Mouse (Mus musculus): ENCODE measurements around the gene Lrrc51. TPM values are rescaled to one million over a fixed set of nuclear protein-coding genes. Genes with fewer than 3 reads are reported as not detected.

The Lrrc51 gene
- total and polyA plus RNA-seq, 3 experiments = 13.6 to 30.8 TPM; not detected in 1

DNA sequence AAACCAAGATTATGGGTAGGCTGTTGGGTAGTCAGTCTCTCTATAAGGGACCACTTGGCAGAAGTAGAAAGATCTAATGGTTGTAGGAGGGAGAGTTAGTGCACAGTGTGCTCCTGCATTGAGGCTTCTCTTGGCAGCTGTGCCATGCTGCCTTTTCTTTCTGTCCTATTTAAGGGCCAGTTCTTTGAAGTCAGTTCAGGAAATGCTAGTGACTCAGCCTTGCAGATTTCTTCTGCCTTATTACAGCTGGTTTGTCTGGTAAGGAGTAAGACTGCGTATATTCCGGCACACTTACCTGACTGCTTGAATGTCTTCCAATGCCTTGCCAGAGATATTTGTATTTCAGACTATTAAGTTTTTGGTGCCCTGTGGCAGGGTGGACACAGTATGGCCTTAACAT is 20.5 kb upstream of the Lrrc51 start:
- TF ChIP-seq BHLHE40 (IDR thresholded peaks at IDR 0.05; ENCODE audit: borderline replicate concordance, low read depth, low read length) = no peak
- TF ChIP-seq ELF1 (IDR thresholded peaks at IDR 0.05; ENCODE audit: low read depth, low read length) = no peak
- no peak for TF ChIP-seq GABPA (IDR thresholded peaks at IDR 0.05; ENCODE audit: low read depth, low read length)
- TF ChIP-seq ZKSCAN1 (IDR thresholded peaks at IDR 0.05; ENCODE audit: low read depth, low read length) = no peak
- TF ChIP-seq ZMIZ1 (IDR thresholded peaks at IDR 0.05; ENCODE audit: low read depth, low read length) = no peak
- TF ChIP-seq POLR2A (IDR thresholded peaks at IDR 0.05; ENCODE audit: control insufficient read depth in 1 of 2, insufficient read depth in 1 of 2, low read depth in 1 of 2, low read length in 2 of 2, poor library complexity in 1 of 2) = no peak
- TF ChIP-seq EP300 (IDR thresholded peaks at IDR 0.05; ENCODE audit: low read depth in 1 of 2, low read length in 2 of 2) = no peak
- no peak for TF ChIP-seq SMC3 (IDR thresholded peaks at IDR 0.05; ENCODE audit: low read depth, low read length)
- TF ChIP-seq KAT2A (conservative IDR thresholded peaks at IDR 0.05; ENCODE audit: low read depth, low read length) = no peak
- no peak for TF ChIP-seq MAFK (IDR thresholded peaks at IDR 0.05; ENCODE audit: borderline replicate concordance, low read depth, low read length)
- TF ChIP-seq ETS1 (IDR thresholded peaks at IDR 0.05; ENCODE audit: low read depth, low read length) = no peak
- TF ChIP-seq RAD21 (IDR thresholded peaks at IDR 0.05; ENCODE audit: low read depth, low read length) = no peak
- TF ChIP-seq TCF12 (IDR thresholded peaks at IDR 0.05; ENCODE audit: low read depth, low read length) = no peak
- TF ChIP-seq MAZ (IDR thresholded peaks at IDR 0.05; ENCODE audit: low read depth, low read length) = no peak
- TF ChIP-seq USF1 (IDR thresholded peaks at IDR 0.05; ENCODE audit: low read depth, low read length) = no peak
- no peak for TF ChIP-seq NRF1 (IDR thresholded peaks at IDR 0.05; ENCODE audit: insufficient read depth, low read depth, low read length, poor library complexity, severe bottlenecking)
- no peak for TF ChIP-seq CHD1 (IDR thresholded peaks at IDR 0.05; ENCODE audit: low read depth, low read length)

DNA sequence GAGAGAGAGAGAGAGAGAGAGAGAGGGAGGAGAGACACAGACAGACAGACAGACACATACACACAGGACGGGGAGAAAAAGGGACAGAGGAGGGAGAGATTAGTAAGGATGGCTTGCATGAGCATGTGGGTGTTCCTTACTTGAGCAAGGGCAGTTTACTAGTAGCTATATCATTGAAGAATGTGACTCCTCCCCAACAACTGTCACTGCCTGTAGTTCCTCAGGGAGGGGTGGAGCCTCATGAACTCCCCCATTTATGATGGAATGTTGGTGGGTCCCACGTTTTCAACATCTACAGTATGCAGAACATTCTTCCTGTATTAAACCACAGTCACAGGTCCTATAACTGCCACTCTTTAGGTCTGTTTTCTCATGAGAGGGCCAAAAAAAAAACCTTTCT is 18.4 kb upstream of the Lrrc51 start:
- Histone ChIP-seq H3K79me2 (ENCODE audit: control insufficient read depth, insufficient read depth, low read length, poor library complexity) (peaks cover 26% of the 10 kb centered on the region), H3K27me3 (ENCODE audit: control insufficient read depth in 1 of 2, insufficient read depth in 2 of 2, low read length in 2 of 2) (no peaks in the 10 kb centered on the region), H3K4me3 (ENCODE audit: control insufficient read depth in 1 of 2, insufficient read depth in 1 of 2, low read depth in 2 of 2, low read length in 2 of 2) (no peak overlapping the region), H3K9me3 (replicated peaks; ENCODE audit: insufficient read depth, low read length) (no peaks in the 10 kb centered on the region), H3K36me3 (ENCODE audit: control insufficient read depth in 1 of 2, insufficient read depth in 2 of 2, low read length in 2 of 2) (peaks cover 0 to 32% of the 10 kb centered on the region in 2 experiments; a peak in 2 of 4 replicates), H3K4me1 (ENCODE audit: control insufficient read depth in 1 of 2, insufficient read depth in 2 of 2, low read length in 2 of 2) (peaks cover 23 to 24% of the 10 kb centered on the region in 2 experiments), H3K27ac (ENCODE audit: control insufficient read depth, low read depth, low read length) (no peak overlapping the region), H3K9ac (ENCODE audit: control insufficient read depth, low read depth, low read length, poor library complexity, severe bottlenecking) (no peak overlapping the region)
- DNase-seq (ENCODE audit: low read depth, low spot score) = peak; percentile 37
- TF ChIP-seq MYB (IDR thresholded peaks at IDR 0.05; ENCODE audit: low read depth, low read length) (no peak), RAD21 (IDR thresholded peaks at IDR 0.05; ENCODE audit: low read depth, low read length) (no peak), ZC3H11A (IDR thresholded peaks at IDR 0.05; ENCODE audit: low read depth, low read length) (no peak), EP300 (IDR thresholded peaks at IDR 0.05; ENCODE audit: low read depth in 1 of 2, low read length in 2 of 2) (no peak), GABPA (IDR thresholded peaks at IDR 0.05; ENCODE audit: low read depth, low read length) (no peak), POLR2AphosphoS2 (IDR thresholded peaks at IDR 0.05; ENCODE audit: low read length) (no peak), ZNF384 (IDR thresholded peaks at IDR 0.05; ENCODE audit: low read depth, low read length) (no peak), MAFK (IDR thresholded peaks at IDR 0.05; ENCODE audit: borderline replicate concordance, low read depth, low read length) (no peak), ZMIZ1 (IDR thresholded peaks at IDR 0.05; ENCODE audit: low read depth, low read length) (no peak), SIN3A (IDR thresholded peaks at IDR 0.05; ENCODE audit: low read length) (no peak)

More for the DNA sequence above, 20.5 kb upstream of the Lrrc51 start:
- H3K79me2 ChIP-seq (ENCODE audit: control insufficient read depth, insufficient read depth, low read length, poor library complexity) = peaks cover 24% of the 10 kb centered on the region
- H3K4me1 ChIP-seq (ENCODE audit: control insufficient read depth in 1 of 2, insufficient read depth in 2 of 2, low read length in 2 of 2) = peaks cover 17 to 22% of the 10 kb centered on the region in 2 experiments
- DNase-seq (ENCODE audit: low read depth, low spot score) = no peak
- no peak overlapping the region for H3K27ac ChIP-seq (ENCODE audit: control insufficient read depth, low read depth, low read length)
- H3K9me3 ChIP-seq (replicated peaks; ENCODE audit: insufficient read depth, low read length) = no peaks in the 10 kb centered on the region
- no peaks in the 10 kb centered on the region for H3K27me3 ChIP-seq (ENCODE audit: control insufficient read depth in 1 of 2, insufficient read depth in 2 of 2, low read length in 2 of 2)
- H3K36me3 ChIP-seq (ENCODE audit: control insufficient read depth in 1 of 2, insufficient read depth in 2 of 2, low read length in 2 of 2) = peaks cover 0 to 27% of the 10 kb centered on the region in 2 experiments; a peak in 2 of 4 replicates
- no peak overlapping the region for H3K4me3 ChIP-seq (ENCODE audit: control insufficient read depth in 1 of 2, insufficient read depth in 1 of 2, low read depth in 2 of 2, low read length in 2 of 2)
- H3K9ac ChIP-seq (ENCODE audit: control insufficient read depth, low read depth, low read length, poor library complexity, severe bottlenecking) = no peak overlapping the region
